Mouse (Mus musculus) kidney, embryonic 16.5 days (tissue): ENCODE results near the gene Tceal1. TPM values are rescaled to one million over a fixed set of nuclear protein-coding genes. Genes with fewer than 3 reads are reported as not detected.
"Not testable (repeated sequence)": the region's sequence is repeated elsewhere in the genome, so short reads cannot be mapped to it uniquely, and the experiment has no call there.

ENCODE experiments used
- ATAC-seq: fragments of 200-750 bp; cut with Nextera tagmentation; 2 replicates; pipeline ENCODE4 v1.8.0; 2017; ENCODE audit warnings: moderate TSS enrichment; ENCODE audit not compliant: low FRiP score, low TSS enrichment
- H3K27ac ChIP-seq: fragments of 300-500 bp; sonication (generic); 2 replicates; pipeline ENCODE4 v1.5.1; 2014; ENCODE audit warnings: low read length
- H3K27me3 ChIP-seq: fragments of 300-500 bp; sonication (generic); 2 replicates; pipeline ENCODE4 v1.6.1; 2014; ENCODE audit warnings: low read length, control low read depth, mixed read lengths; ENCODE audit not compliant: insufficient read depth
- H3K36me3 ChIP-seq: fragments of 300-500 bp; sonication (generic); 2 replicates; pipeline ENCODE4 v1.6.1; 2014; ENCODE audit warnings: low read length, control low read depth, mixed read lengths; ENCODE audit not compliant: insufficient read depth
- H3K4me1 ChIP-seq: fragments of 300-500 bp; sonication (generic); 2 replicates; pipeline ENCODE4 v1.6.1; 2014; ENCODE audit warnings: low read length, control low read depth, mixed read lengths; ENCODE audit not compliant: insufficient read depth
- H3K4me2 ChIP-seq: fragments of 300-500 bp; sonication (generic); replicated peaks from 2 replicates; pipeline ENCODE4 v1.6.1; 2014; ENCODE audit warnings: low read depth, low read length
- H3K4me3 ChIP-seq: fragments of 300-500 bp; sonication (generic); 2 replicates; pipeline ENCODE4 v1.5.1; 2014; ENCODE audit warnings: mild to moderate bottlenecking, low read length
- H3K9ac ChIP-seq: fragments of 300-500 bp; sonication (generic); replicated peaks from 2 replicates; pipeline ENCODE4 v1.6.1; 2014; ENCODE audit warnings: low read length
- H3K9me3 ChIP-seq: fragments of 300-500 bp; sonication (generic); 2 replicates; pipeline ENCODE4 v1.6.1; 2016; ENCODE audit warnings: low read length, control low read depth
- WGBS: fragments of 180-500 bp; shearing (Covaris S2); extraction: QIAGEN DNeasy Blood & Tissue Kit; methylation state at CpG from one replicate; pipeline ENCODE4 v1.1.7; 2014; 5-methylcytosine and 5-hydroxymethylcytosine counted together
- polyA plus RNA-seq: library from polyadenylated mRNA; unstranded; fragments of >200 nt; fragmentation: Nextera tagmentation; extraction: Ambion mirVana; gene quantifications from 2 replicates; pipeline ENCODE4 v1.2.1, GENCODE M21; 2015

Tceal1 gene
- polyA plus RNA-seq, 1 experiment from 2014 or later: 10.9 TPM

GRCm38 (mm10) chrX:136708782-136709181 is 1.0 kb downstream of the Tceal1 start:
- peak overlapping the region; percentile 59 for H3K4me3 ChIP-seq
- peak; percentile 10; the same call in 1 of the 2 replicates for ATAC-seq
- peak overlapping the region; percentile 79 for H3K27ac ChIP-seq
- H3K9ac ChIP-seq: peak overlapping the region; percentile 74
- peak overlapping the region; percentile 63 for H3K4me2 ChIP-seq
- no peaks in the 10 kb centered on the region for H3K4me1 ChIP-seq
- H3K36me3 ChIP-seq: no peaks in the 10 kb centered on the region
- 25% methylated on average over 14 of the region's 14 CpGs for WGBS
- no peaks in the 10 kb centered on the region for H3K9me3 ChIP-seq
- H3K27me3 ChIP-seq: peaks cover 9% of the 10 kb centered on the region

GRCm38 (mm10) chrX:136714742-136715474 is 7.1 kb downstream of the Tceal1 start:
- H3K9ac ChIP-seq, H3K36me3 ChIP-seq, H3K9me3 ChIP-seq, H3K4me2 ChIP-seq, H3K27me3 ChIP-seq, H3K4me3 ChIP-seq, H3K4me1 ChIP-seq: not testable (repeated sequence)
- 42% methylated on average over 2 of the region's 3 CpGs for WGBS
- H3K27ac ChIP-seq: 0 out of 2 replicates have a peak overlapping the region, but pooled peaks have one; percentile 44
- ATAC-seq: peak; percentile 96

- no peak overlapping the region for H3K4me3 ChIP-seq
- no peaks in the 10 kb centered on the region for H3K27me3 ChIP-seq
- WGBS: 79% methylated on average over 4 of the region's 4 CpGs
- no peak for ATAC-seq
- H3K4me1 ChIP-seq: no peaks in the 10 kb centered on the region
- no peak overlapping the region for H3K4me2 ChIP-seq
- no peak overlapping the region for H3K27ac ChIP-seq
- H3K36me3 ChIP-seq: no peaks in the 10 kb centered on the region
- H3K9me3 ChIP-seq: no peaks in the 10 kb centered on the region
- no peak overlapping the region for H3K9ac ChIP-seq
These were observed 24.2 kb downstream of the Tceal1 start for GRCm38 (mm10) chrX:136732016-136732415.

GRCm38 (mm10) chrX:136740087-136740790 is 32.5 kb downstream of the Tceal1 start:
- H3K4me3 ChIP-seq: peak overlapping the region; percentile 66
- peak overlapping the region; percentile 55 for H3K4me2 ChIP-seq
- peaks cover 5% of the 10 kb centered on the region; the same call in 1 of the 2 replicates for H3K36me3 ChIP-seq

GRCm38 (mm10) chrX:136740791-136741650 is 33.2 kb downstream of the Tceal1 start:
- Histone ChIP-seq H3K4me3 (peak overlapping the region; percentile 66), H3K27me3 (no peaks in the 10 kb centered on the region), H3K36me3 (peaks cover 5% of the 10 kb centered on the region; the same call in 1 of the 2 replicates), H3K9me3 (no peaks in the 10 kb centered on the region), H3K4me1 (peaks cover 8% of the 10 kb centered on the region), H3K4me2 (no peak overlapping the region; the same call in 1 of the 2 replicates), H3K9ac (peak overlapping the region; percentile 78), H3K27ac (peak overlapping the region; percentile 95)
- WGBS: 23% methylated on average over 39 of the region's 39 CpGs
- peak; percentile 98 for ATAC-seq

More at GRCm38 (mm10) chrX:136740087-136740790, 32.5 kb downstream of the Tceal1 start:
- Histone ChIP-seq H3K4me1 (peaks cover 8% of the 10 kb centered on the region), H3K27me3 (no peaks in the 10 kb centered on the region), H3K27ac (peak overlapping the region; percentile 83), H3K9ac (peak overlapping the region; percentile 78), H3K9me3 (no peaks in the 10 kb centered on the region)
- 24% methylated on average over 15 of the region's 15 CpGs for WGBS
- no peak for ATAC-seq

- ATAC-seq: peak; percentile 82
- Histone ChIP-seq H3K27me3 (no peaks in the 10 kb centered on the region; the same call in 1 of the 2 replicates), H3K27ac (peak overlapping the region; percentile 95), H3K9me3 (no peaks in the 10 kb centered on the region), H3K9ac (peak overlapping the region; percentile 77), H3K4me2 (peak overlapping the region; percentile 56), H3K4me1 (peaks cover 8% of the 10 kb centered on the region), H3K4me3 (peak overlapping the region; percentile 54), H3K36me3 (peaks cover 5% of the 10 kb centered on the region; the same call in 1 of the 2 replicates)
- 39% methylated on average over 44 of the region's 46 CpGs for WGBS
These were observed 33.9 kb downstream of the Tceal1 start for GRCm38 (mm10) chrX:136741651-136742201.

- peaks cover 8% of the 10 kb centered on the region for H3K4me1 ChIP-seq
- H3K9me3 ChIP-seq: no peaks in the 10 kb centered on the region
- H3K27ac ChIP-seq: peak overlapping the region; percentile 95
- H3K4me2 ChIP-seq: peak overlapping the region; percentile 56
- ATAC-seq: no peak
- peak overlapping the region; percentile 54 for H3K4me3 ChIP-seq
- no peaks in the 10 kb centered on the region; the same call in 1 of the 2 replicates for H3K27me3 ChIP-seq
- H3K9ac ChIP-seq: peak overlapping the region; percentile 77
- H3K36me3 ChIP-seq: peaks cover 5% of the 10 kb centered on the region; the same call in 1 of the 2 replicates
- WGBS: 28% methylated on average over 10 of the region's 10 CpGs
These were observed 34.5 kb downstream of the Tceal1 start for GRCm38 (mm10) chrX:136742241-136742640.

- peak overlapping the region; percentile 56 for H3K4me2 ChIP-seq
- H3K27ac ChIP-seq: peak overlapping the region; percentile 95
- peaks cover 8% of the 10 kb centered on the region for H3K4me1 ChIP-seq
- H3K9ac ChIP-seq: peak overlapping the region; percentile 77
- ATAC-seq: no peak
- no peaks in the 10 kb centered on the region; the same call in 1 of the 2 replicates for H3K27me3 ChIP-seq
- peaks cover 5% of the 10 kb centered on the region; the same call in 1 of the 2 replicates for H3K36me3 ChIP-seq
- H3K4me3 ChIP-seq: peak overlapping the region; percentile 54
- 29% methylated on average over 5 of the region's 5 CpGs for WGBS
- H3K9me3 ChIP-seq: no peaks in the 10 kb centered on the region
These were observed 34.9 kb downstream of the Tceal1 start for GRCm38 (mm10) chrX:136742661-136743103.

GRCm38 (mm10) chrX:136743459-136743858 is 35.7 kb downstream of the Tceal1 start, which contains the start of gene Morf4l2:
Gene Morf4l2, minus strand, starts transcription at chrX:136743690.
- Histone ChIP-seq H3K4me1 (peaks cover 6% of the 10 kb centered on the region), H3K4me2 (peak within 1 kb of the TSS; percentile 56), H3K36me3 (peaks cover 8% of the 10 kb centered on the region), H3K27ac (peak within 1 kb of the TSS; percentile 95), H3K9me3 (no peaks in the 10 kb centered on the region), H3K27me3 (no peaks in the 10 kb centered on the region; the same call in 1 of the 2 replicates), H3K9ac (peak within 1 kb of the TSS; percentile 77), H3K4me3 (peak within 1 kb of the TSS; percentile 54)
- 83% methylated on average over 12 of the region's 12 CpGs for WGBS
- no peak for ATAC-seq
